Mouse (Mus musculus): Measurements from ENCODE around the gene Vamp3.
A peak's percentile ranks its signal among the peaks of the same experiment; 100 is the strongest.

Gene Vamp3

GRCm38 (mm10) chr4:151057347-151058321 lies at the start of gene Vamp3:
Gene Vamp3 (minus strand): TSS chr4:151057963.
- DNase-seq: peak; percentile 100

GRCm38 (mm10) chr4:151106468-151106867 lies 48.7 kb upstream of the Vamp3 start:
- no peak for DNase-seq

GRCm38 (mm10) chr4:151105886-151106285 lies 48.1 kb upstream of the Vamp3 start:
- DNase-seq: no peak

GRCm38 (mm10) chr4:151104147-151104546 lies 46.4 kb upstream of the Vamp3 start:
- DNase-seq: no peak

- no peak for DNase-seq
These were observed 45.9 kb upstream of the Vamp3 start for GRCm38 (mm10) chr4:151103646-151104045.

- DNase-seq: no peak
These were observed 39.3 kb upstream of the Vamp3 start for GRCm38 (mm10) chr4:151097104-151097438.

GRCm38 (mm10) chr4:151096334-151097103 lies 38.8 kb upstream of the Vamp3 start:
- no peak for DNase-seq

- DNase-seq: peak; percentile 44
These were observed 37.4 kb upstream of the Vamp3 start for GRCm38 (mm10) chr4:151095207-151095606.

GRCm38 (mm10) chr4:151089270-151089669 lies 31.5 kb upstream of the Vamp3 start, which contains the start of gene Gm13090:
Gene Gm13090 (plus strand): TSS chr4:151089570.
- no peak for DNase-seq

- DNase-seq: no peak
These were observed 31.1 kb upstream of the Vamp3 start for GRCm38 (mm10) chr4:151088819-151089218.

GRCm38 (mm10) chr4:151087358-151087757 lies 29.6 kb upstream of the Vamp3 start:
- DNase-seq: no peak

GRCm38 (mm10) chr4:151083027-151083426 lies 25.3 kb upstream of the Vamp3 start:
- DNase-seq: no peak

GRCm38 (mm10) chr4:151081977-151082376 lies 24.2 kb upstream of the Vamp3 start:
- DNase-seq: no peak

GRCm38 (mm10) chr4:151081355-151081754 lies 23.6 kb upstream of the Vamp3 start:
- DNase-seq: no peak

GRCm38 (mm10) chr4:151074817-151075216 lies 17.1 kb upstream of the Vamp3 start:
- DNase-seq: no peak

- peak; percentile 78 for DNase-seq
These were observed 15.5 kb upstream of the Vamp3 start for GRCm38 (mm10) chr4:151073108-151073744.

- no peak for DNase-seq
These were observed 13.2 kb upstream of the Vamp3 start for GRCm38 (mm10) chr4:151070962-151071361.

GRCm38 (mm10) chr4:151068751-151069150 lies 11.0 kb upstream of the Vamp3 start:
- no peak for DNase-seq

GRCm38 (mm10) chr4:151059566-151059965 lies 1.8 kb upstream of the Vamp3 start:
- no peak for DNase-seq

GRCm38 (mm10) chr4:151058634-151059033 lies 871 bp upstream of the Vamp3 start:
- no peak for DNase-seq

GRCm38 (mm10) chr4:151051162-151051561 lies 6.6 kb downstream of the Vamp3 start:
- no peak for DNase-seq

- no peak for DNase-seq
These were observed 11.2 kb downstream of the Vamp3 start for GRCm38 (mm10) chr4:151046524-151046923.

GRCm38 (mm10) chr4:151044944-151045570 lies 12.7 kb downstream of the Vamp3 start:
- DNase-seq: no peak
